Mouse (Mus musculus): ENCODE measurements around the gene Gm9046.
"Not testable (repeated sequence)": the region's sequence is repeated elsewhere in the genome, so short reads cannot be mapped to it uniquely, and the experiment has no call there.

The Gm9046 gene

GRCm38 (mm10) chr10:118343155-118343554 lies at the start of gene Gm9046:
Gene Gm9046 (minus strand): TSS chr10:118343255.
- not testable (repeated sequence) for DNase-seq (ENCODE audit: low read depth, low spot score)

GRCm38 (mm10) chr10:118370443-118370842 lies 27.4 kb upstream of the Gm9046 start:
- peak; percentile 79 for DNase-seq (ENCODE audit: low read depth, low spot score)

- no peak for DNase-seq (ENCODE audit: low read depth, low spot score)
These were observed 26.5 kb upstream of the Gm9046 start for GRCm38 (mm10) chr10:118369518-118369917.

- DNase-seq (ENCODE audit: low read depth, low spot score), result not testable (repeated sequence)
These were observed 10.9 kb upstream of the Gm9046 start, which contains the start of gene Gm9049 for GRCm38 (mm10) chr10:118354005-118354404. Gene Gm9049 (minus strand): TSS chr10:118354105.

- DNase-seq (ENCODE audit: low read depth, low spot score), result not testable (repeated sequence)
These were observed 5.5 kb upstream of the Gm9046 start, which contains the start of gene Gm9048 for GRCm38 (mm10) chr10:118348579-118348978. Gene Gm9048 (minus strand): TSS chr10:118348679.

- DNase-seq (ENCODE audit: low read depth, low spot score), result not testable (repeated sequence)
These were observed 5.3 kb downstream of the Gm9046 start, which contains the start of gene Gm9045 for GRCm38 (mm10) chr10:118337731-118338130. Gene Gm9045 (minus strand): TSS chr10:118337831.

- not testable (repeated sequence) for DNase-seq (ENCODE audit: low read depth, low spot score)
These were observed 10.7 kb downstream of the Gm9046 start, which contains the start of gene Gm9044 for GRCm38 (mm10) chr10:118332308-118332707. Gene Gm9044 (minus strand): TSS chr10:118332408.

GRCm38 (mm10) chr10:118326869-118327268 lies 16.2 kb downstream of the Gm9046 start, which contains the start of gene Gm9040:
Gene Gm9040 (minus strand): TSS chr10:118326969.
- not testable (repeated sequence) for DNase-seq (ENCODE audit: low read depth, low spot score)

- DNase-seq (ENCODE audit: low read depth, low spot score), result no peak
These were observed 24.0 kb downstream of the Gm9046 start for GRCm38 (mm10) chr10:118319024-118319423.

GRCm38 (mm10) chr10:118302133-118302532 lies 40.9 kb downstream of the Gm9046 start:
- DNase-seq (ENCODE audit: low read depth, low spot score), result not testable (repeated sequence)

GRCm38 (mm10) chr10:118294938-118295337 lies 48.1 kb downstream of the Gm9046 start, which contains the start of gene Iltifb:
Gene Iltifb (minus strand): TSS chr10:118295038.
- no peak for DNase-seq (ENCODE audit: low read depth, low spot score)

Measured in ES-CJ7 (cell line).